Mouse (Mus musculus) forebrain, embryonic 13.5 days (tissue): ENCODE measurements at regions not wholly inside any gene's neighbourhood (a gene's known extent, or its start where the extent isn't known, plus 50 kb on each side); places are given as distances from the start of the nearest gene placed in this dataset.

Experiments
- ATAC-seq: fragments of 200-750 bp; cut with Nextera tagmentation; 2 replicates; pipeline ENCODE4 v1.8.0; 2017
- H3K27ac ChIP-seq: fragments of 300-500 bp; sonication (generic); 2 replicates; pipeline ENCODE4 v1.5.1; 2015; ENCODE audit warnings: inconsistent platforms, mild to moderate bottlenecking, moderate library complexity
- H3K27me3 ChIP-seq: fragments of 300-500 bp; sonication (generic); 2 replicates; pipeline ENCODE4 v1.6.1; 2015; ENCODE audit warnings: mild to moderate bottlenecking, inconsistent platforms
- H3K36me3 ChIP-seq: fragments of 300-500 bp; sonication (generic); 2 replicates; pipeline ENCODE4 v1.6.1; 2015; ENCODE audit warnings: mild to moderate bottlenecking, inconsistent platforms; ENCODE audit not compliant: poor library complexity, severe bottlenecking
- H3K4me1 ChIP-seq: fragments of 300-500 bp; sonication (generic); 2 replicates; pipeline ENCODE4 v1.6.1; 2015; ENCODE audit warnings: inconsistent platforms
- H3K4me2 ChIP-seq: fragments of 300-500 bp; sonication (generic); 2 replicates; pipeline ENCODE4 v1.6.1; 2015; ENCODE audit warnings: inconsistent platforms, mild to moderate bottlenecking, moderate library complexity
- H3K4me3 ChIP-seq: fragments of 300-500 bp; sonication (generic); 2 replicates; pipeline ENCODE4 v1.5.1; 2015; ENCODE audit warnings: mild to moderate bottlenecking, inconsistent platforms
- H3K9ac ChIP-seq: fragments of 300-500 bp; sonication (generic); 2 replicates; pipeline ENCODE4 v1.6.1; 2015; ENCODE audit warnings: mild to moderate bottlenecking, inconsistent platforms
- H3K9me3 ChIP-seq: fragments of 300-500 bp; sonication (generic); replicated peaks from 2 replicates; pipeline ENCODE4 v1.6.1; 2016; ENCODE audit warnings: inconsistent platforms
- WGBS: fragments of 180-500 bp; shearing (Covaris S2); methylation state at CpG from one replicate; pipeline ENCODE4 v1.1.7; 2015; 5-methylcytosine and 5-hydroxymethylcytosine counted together

- 92% methylated on average over 1 of the region's 1 CpGs for WGBS
These were observed 141.9 kb downstream of the Gja1 start for GRCm38 (mm10) chr10:56519041-56519440.

GRCm38 (mm10) chr10:56525791-56526190 lies 148.7 kb downstream of the Gja1 start:
- no peaks in the 10 kb centered on the region for H3K36me3 ChIP-seq
- H3K4me2 ChIP-seq = no peak overlapping the region
- WGBS = 68% methylated on average over 2 of the region's 2 CpGs
- no peak for ATAC-seq
- no peak overlapping the region for H3K27ac ChIP-seq
- no peak overlapping the region for H3K4me3 ChIP-seq
- no peaks in the 10 kb centered on the region for H3K9me3 ChIP-seq
- no peak overlapping the region for H3K9ac ChIP-seq
- H3K27me3 ChIP-seq = no peaks in the 10 kb centered on the region
- H3K4me1 ChIP-seq = no peaks in the 10 kb centered on the region

More at GRCm38 (mm10) chr10:56519041-56519440, 141.9 kb downstream of the Gja1 start:
- no peak overlapping the region for H3K4me3 ChIP-seq
- ATAC-seq = no peak
- no peaks in the 10 kb centered on the region for H3K36me3 ChIP-seq
- no peak overlapping the region for H3K4me2 ChIP-seq
- H3K9me3 ChIP-seq = no peaks in the 10 kb centered on the region
- no peaks in the 10 kb centered on the region for H3K27me3 ChIP-seq
- no peak overlapping the region for H3K9ac ChIP-seq
- H3K4me1 ChIP-seq = no peaks in the 10 kb centered on the region
- H3K27ac ChIP-seq = no peak overlapping the region

DNA sequence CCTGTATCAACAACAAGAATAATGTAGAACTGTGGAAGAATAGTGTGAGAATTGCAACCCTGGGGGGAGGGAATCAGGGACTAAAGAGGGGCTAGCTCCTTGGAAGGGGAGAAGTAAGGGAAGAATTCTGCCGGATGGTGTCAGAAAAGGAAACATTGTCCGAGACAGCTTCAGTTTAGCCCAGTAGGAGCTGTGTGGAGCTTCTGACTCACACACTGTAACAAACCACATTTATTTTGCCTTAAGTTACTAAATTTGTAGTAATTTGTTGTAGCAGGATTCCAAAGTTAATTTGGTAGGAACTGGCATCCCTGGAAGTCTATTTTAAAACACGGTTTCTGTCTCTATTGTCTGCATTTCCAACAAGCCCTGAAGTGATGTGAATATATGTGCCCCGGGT lies 160.0 kb downstream of the Gja1 start:
- no peaks in the 10 kb centered on the region for H3K36me3 ChIP-seq
- H3K4me1 ChIP-seq = no peaks in the 10 kb centered on the region
- WGBS = 67% methylated on average over 4 of the region's 4 CpGs
- H3K4me3 ChIP-seq = no peak overlapping the region
- H3K9ac ChIP-seq = no peak overlapping the region
- H3K4me2 ChIP-seq = no peak overlapping the region
- no peaks in the 10 kb centered on the region for H3K9me3 ChIP-seq
- ATAC-seq = no peak
- H3K27ac ChIP-seq = no peak overlapping the region
- no peaks in the 10 kb centered on the region for H3K27me3 ChIP-seq

DNA sequence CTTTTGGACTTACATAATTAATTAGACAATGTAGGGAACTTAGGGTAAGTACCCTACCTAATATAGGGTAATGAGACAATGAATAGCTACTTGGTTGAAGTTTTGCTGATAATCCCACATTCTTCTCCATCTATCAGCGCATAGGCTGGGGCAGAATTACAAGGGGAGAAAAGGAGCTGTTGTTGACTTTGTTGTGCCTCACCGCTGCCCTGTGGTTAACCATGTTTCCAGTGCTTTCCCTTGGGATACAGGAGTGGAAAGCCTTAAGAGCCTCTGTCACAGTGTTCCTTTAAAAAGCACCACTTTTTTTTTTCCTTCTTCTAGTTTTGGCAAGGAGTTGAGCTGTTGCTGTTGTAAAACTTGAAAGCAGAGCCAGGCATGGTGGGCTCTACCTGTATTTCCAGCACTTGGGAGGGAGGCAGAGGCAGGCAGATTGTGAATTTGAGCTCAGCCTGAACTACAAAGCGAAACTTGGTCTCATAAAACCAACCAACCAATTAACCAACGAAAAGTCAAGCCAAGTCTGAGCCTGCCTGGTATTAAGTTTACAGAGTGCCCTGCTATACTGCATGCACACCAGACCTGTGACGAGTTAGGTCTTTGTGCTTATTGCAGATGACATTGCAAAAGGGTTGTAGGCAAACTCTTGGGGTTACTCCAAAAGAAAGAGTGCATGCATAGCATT lies 162.8 kb downstream of the Gja1 start:
- Histone ChIP-seq H3K36me3 (no peaks in the 10 kb centered on the region), H3K27me3 (no peaks in the 10 kb centered on the region), H3K27ac (no peak overlapping the region), H3K4me2 (no peak overlapping the region), H3K4me3 (no peak overlapping the region), H3K9ac (no peak overlapping the region), H3K9me3 (no peaks in the 10 kb centered on the region), H3K4me1 (no peaks in the 10 kb centered on the region)
- ATAC-seq = no peak
- WGBS = 87% methylated on average over 5 of the region's 5 CpGs

DNA sequence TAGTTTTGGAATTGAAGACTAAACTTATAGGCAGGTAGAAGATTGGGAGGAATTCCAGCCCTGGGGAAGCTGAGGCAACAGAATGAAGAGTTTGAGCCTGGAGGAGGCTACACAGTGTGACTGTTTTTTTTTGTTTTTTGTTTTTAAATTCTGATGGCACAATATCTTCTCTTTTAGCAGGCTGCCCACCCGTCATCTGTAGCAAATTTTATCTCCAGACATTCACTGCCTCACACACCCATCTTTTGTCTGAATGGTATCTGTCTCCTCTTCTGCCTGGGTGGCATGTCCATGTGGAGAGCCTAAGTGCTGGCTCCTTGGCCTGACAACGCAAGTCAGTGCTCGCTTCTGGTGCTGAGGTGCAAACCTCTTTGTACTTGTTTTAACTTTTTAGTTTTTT lies 165.0 kb downstream of the Gja1 start:
- no peaks in the 10 kb centered on the region for H3K9me3 ChIP-seq
- no peak overlapping the region for H3K27ac ChIP-seq
- no peak for ATAC-seq
- H3K9ac ChIP-seq = no peak overlapping the region
- WGBS = 83% methylated on average over 3 of the region's 3 CpGs
- no peaks in the 10 kb centered on the region for H3K36me3 ChIP-seq
- H3K27me3 ChIP-seq = no peaks in the 10 kb centered on the region
- no peak overlapping the region for H3K4me2 ChIP-seq
- H3K4me3 ChIP-seq = no peak overlapping the region
- peaks cover 9% of the 10 kb centered on the region; the same call in 1 of the 2 replicates for H3K4me1 ChIP-seq

GRCm38 (mm10) chr10:56545989-56546388 lies 168.9 kb downstream of the Gja1 start:
- ATAC-seq = no peak
- WGBS = 70% methylated on average over 3 of the region's 3 CpGs

GRCm38 (mm10) chr10:56546824-56547223 lies 169.7 kb downstream of the Gja1 start:
- Histone ChIP-seq H3K27ac (peak overlapping the region; percentile 65; the same call in 1 of the 2 replicates), H3K4me1 (peaks cover 12% of the 10 kb centered on the region; the same call in 1 of the 2 replicates), H3K9ac (no peak overlapping the region), H3K4me3 (no peak overlapping the region), H3K27me3 (no peaks in the 10 kb centered on the region), H3K4me2 (no peak overlapping the region), H3K9me3 (no peaks in the 10 kb centered on the region), H3K36me3 (no peaks in the 10 kb centered on the region)
- WGBS = 38% methylated on average over 2 of the region's 2 CpGs
- peak; percentile 82 for ATAC-seq

More at GRCm38 (mm10) chr10:56545989-56546388, 168.9 kb downstream of the Gja1 start:
- no peak overlapping the region for H3K4me3 ChIP-seq
- no peaks in the 10 kb centered on the region for H3K9me3 ChIP-seq
- H3K27me3 ChIP-seq = no peaks in the 10 kb centered on the region
- no peak overlapping the region for H3K27ac ChIP-seq
- H3K36me3 ChIP-seq = no peaks in the 10 kb centered on the region
- H3K4me1 ChIP-seq = peaks cover 12% of the 10 kb centered on the region; the same call in 1 of the 2 replicates
- H3K4me2 ChIP-seq = no peak overlapping the region
- no peak overlapping the region for H3K9ac ChIP-seq

DNA sequence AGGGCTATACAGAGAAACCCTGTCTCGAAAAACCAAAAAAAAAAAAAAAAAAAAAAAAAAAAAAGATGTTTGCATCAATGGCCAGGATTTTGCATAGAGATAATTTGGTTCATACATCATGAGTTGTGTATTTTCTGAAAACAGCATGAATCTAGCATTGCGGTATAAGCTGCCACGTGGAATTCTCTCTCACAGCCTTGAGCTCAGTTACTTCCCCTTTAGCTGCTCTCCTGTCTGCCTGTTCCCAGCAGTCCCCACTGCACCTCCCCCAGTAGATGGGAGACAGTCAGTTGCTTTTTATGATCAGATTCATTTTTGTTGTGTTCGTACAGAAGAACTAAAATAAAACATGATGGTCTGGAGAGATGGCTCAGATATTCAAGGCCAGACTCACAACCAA lies 170.7 kb downstream of the Gja1 start:
- no peaks in the 10 kb centered on the region for H3K36me3 ChIP-seq
- no peak overlapping the region for H3K4me2 ChIP-seq
- no peaks in the 10 kb centered on the region for H3K9me3 ChIP-seq
- WGBS = 82% methylated on average over 3 of the region's 4 CpGs
- H3K27me3 ChIP-seq = no peaks in the 10 kb centered on the region
- H3K27ac ChIP-seq = no peak overlapping the region
- peaks cover 12% of the 10 kb centered on the region; the same call in 1 of the 2 replicates for H3K4me1 ChIP-seq
- no peak overlapping the region for H3K9ac ChIP-seq
- no peak overlapping the region for H3K4me3 ChIP-seq
- no peak for ATAC-seq

- Histone ChIP-seq H3K4me1 (no peaks in the 10 kb centered on the region), H3K9me3 (no peaks in the 10 kb centered on the region), H3K4me3 (no peak overlapping the region), H3K36me3 (no peaks in the 10 kb centered on the region), H3K9ac (no peak overlapping the region), H3K27ac (no peak overlapping the region), H3K4me2 (no peak overlapping the region), H3K27me3 (no peaks in the 10 kb centered on the region)
- 93% methylated on average over 12 of the region's 12 CpGs for WGBS
- no peak for ATAC-seq
These were observed 189.8 kb downstream of the Gja1 start for GRCm38 (mm10) chr10:56566836-56567442.

DNA sequence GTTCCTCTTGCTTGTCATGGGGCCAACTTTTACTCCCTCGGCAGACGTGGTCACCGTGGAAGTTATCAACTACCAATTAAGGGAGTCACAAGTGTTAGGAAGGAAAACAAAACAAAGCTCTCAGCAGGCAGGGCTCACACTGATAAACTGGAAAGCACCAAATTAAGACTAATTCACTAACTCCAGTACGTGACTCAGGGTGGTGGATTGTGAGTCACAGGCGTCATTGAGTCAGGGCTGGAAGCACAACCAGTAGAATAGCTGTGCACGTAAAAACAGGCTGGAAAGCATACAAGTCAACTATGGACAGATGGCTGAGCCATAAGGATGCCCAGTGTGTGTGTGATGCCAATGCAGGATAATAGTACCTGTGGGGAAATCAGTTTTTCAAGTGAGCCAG lies 204.9 kb downstream of the Gja1 start:
- Histone ChIP-seq H3K4me1 (no peaks in the 10 kb centered on the region), H3K27ac (no peak overlapping the region), H3K36me3 (no peaks in the 10 kb centered on the region), H3K4me2 (no peak overlapping the region), H3K9me3 (no peaks in the 10 kb centered on the region), H3K27me3 (no peaks in the 10 kb centered on the region), H3K9ac (no peak overlapping the region), H3K4me3 (no peak overlapping the region)
- WGBS = 42% methylated on average over 6 of the region's 6 CpGs
- ATAC-seq = no peak

DNA sequence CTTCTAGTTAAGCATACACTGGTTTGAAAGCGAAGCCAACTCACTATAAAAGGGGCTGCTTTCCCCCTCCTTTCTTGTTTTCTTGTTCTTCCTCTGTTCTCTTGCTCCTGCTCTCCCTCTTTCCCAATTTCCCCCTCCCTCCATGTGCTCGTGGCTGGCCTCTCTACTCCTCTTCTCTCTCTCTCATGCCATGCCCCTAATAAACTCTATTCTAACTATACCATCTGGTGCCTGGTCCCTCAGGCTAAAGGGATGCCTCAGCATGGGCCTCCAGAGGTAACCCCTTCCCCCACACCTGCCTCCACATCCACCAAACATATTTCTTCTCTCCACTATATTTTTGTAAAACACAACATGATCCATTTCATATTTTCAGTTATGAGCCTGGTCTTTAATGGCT lies 210.1 kb downstream of the Gja1 start:
- Histone ChIP-seq H3K36me3 (no peaks in the 10 kb centered on the region), H3K4me1 (no peaks in the 10 kb centered on the region), H3K4me2 (no peak overlapping the region), H3K27me3 (no peaks in the 10 kb centered on the region), H3K4me3 (no peak overlapping the region), H3K9me3 (no peaks in the 10 kb centered on the region), H3K9ac (no peak overlapping the region), H3K27ac (no peak overlapping the region)
- ATAC-seq = no peak
- WGBS = 75% methylated on average over 2 of the region's 2 CpGs

DNA sequence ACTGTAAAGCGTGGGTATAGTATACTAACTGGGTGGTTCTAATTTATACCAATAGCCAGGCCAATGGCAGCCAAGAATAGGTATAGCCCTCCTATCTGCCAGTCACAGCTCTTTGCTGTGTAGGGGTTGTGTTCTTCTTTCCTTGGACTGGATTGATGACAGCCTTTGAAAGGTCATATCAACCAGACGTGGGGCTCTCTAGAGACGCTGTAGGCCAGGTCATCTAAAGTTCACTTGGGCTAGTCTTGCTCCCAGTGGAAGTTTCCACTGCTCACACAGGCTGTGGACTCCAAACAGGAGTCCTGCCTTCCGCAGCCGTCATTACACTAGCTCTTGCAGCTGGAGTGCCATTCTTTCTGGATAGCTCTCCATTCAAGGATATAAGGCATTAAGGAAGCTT lies 220.3 kb downstream of the Gja1 start:
- no peak overlapping the region for H3K4me3 ChIP-seq
- no peaks in the 10 kb centered on the region for H3K27me3 ChIP-seq
- H3K36me3 ChIP-seq = no peaks in the 10 kb centered on the region
- no peaks in the 10 kb centered on the region for H3K4me1 ChIP-seq
- H3K4me2 ChIP-seq = no peak overlapping the region
- no peak overlapping the region for H3K27ac ChIP-seq
- H3K9ac ChIP-seq = no peak overlapping the region
- ATAC-seq = no peak
- WGBS = 78% methylated on average over 5 of the region's 5 CpGs
- H3K9me3 ChIP-seq = no peaks in the 10 kb centered on the region

DNA sequence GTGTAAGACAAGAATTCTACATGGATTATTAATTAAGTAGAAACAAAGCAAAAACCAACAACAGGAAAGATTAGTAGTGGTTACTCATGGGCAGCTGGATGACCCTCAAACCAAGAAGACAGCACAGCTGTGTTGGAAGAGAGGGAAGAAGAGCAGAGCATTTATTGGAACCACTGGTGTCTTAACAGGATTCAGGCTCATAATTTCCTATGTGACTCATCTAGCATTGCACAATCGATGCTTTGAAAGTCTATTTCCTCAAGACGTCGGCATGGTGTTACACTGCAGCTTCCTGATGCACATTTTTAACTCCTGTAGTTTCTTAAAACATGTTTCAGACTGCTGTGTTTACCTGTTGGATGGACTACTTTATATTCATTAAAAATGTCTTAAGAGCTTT lies 221.1 kb downstream of the Gja1 start:
- Histone ChIP-seq H3K9ac (no peak overlapping the region), H3K36me3 (no peaks in the 10 kb centered on the region), H3K4me2 (no peak overlapping the region), H3K27ac (no peak overlapping the region), H3K4me1 (no peaks in the 10 kb centered on the region), H3K4me3 (no peak overlapping the region), H3K9me3 (no peaks in the 10 kb centered on the region), H3K27me3 (no peaks in the 10 kb centered on the region)
- no peak for ATAC-seq
- 90% methylated on average over 3 of the region's 3 CpGs for WGBS
